Mouse (Mus musculus): ENCODE results near the gene Syt16.

Syt16 gene

DNA sequence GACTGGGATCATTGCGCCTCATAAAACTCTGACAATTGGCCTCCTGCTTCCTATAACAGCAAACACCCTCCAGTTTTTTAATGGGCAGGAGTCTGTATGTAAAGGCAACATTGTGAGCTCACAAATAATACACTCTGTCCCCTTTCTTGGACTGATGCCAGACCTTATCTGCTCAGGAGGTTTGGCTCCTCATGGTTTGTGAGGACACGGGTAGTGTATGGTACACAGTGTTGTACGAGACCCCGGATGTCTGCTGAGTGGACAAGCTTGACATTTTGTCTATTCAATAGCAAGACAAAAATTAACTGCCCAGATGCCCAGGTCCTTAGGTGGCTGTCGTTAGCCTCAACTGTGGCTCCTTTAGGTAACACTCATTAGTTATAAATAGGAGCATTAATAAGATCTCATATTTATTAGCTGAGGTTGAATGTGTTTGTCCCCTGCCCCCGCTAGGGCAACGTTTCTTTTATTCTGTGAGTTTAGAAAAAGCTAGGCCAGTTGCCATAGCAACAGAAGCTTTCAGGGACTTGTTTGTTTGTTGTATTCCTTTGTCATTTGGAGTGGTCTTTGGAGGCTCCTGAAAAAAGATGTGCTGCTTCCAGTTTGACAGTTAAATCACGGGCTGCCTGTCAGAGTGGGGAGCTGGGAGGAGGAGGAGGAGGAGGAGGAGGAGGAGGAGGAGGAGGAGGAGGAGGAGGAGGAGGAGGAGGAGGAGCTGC lies 101.3 kb downstream of the Syt16 start:
- DNase-seq (ENCODE audit: low spot score in 2 of 2), result no peak

- no peak for DNase-seq (ENCODE audit: low spot score in 2 of 2)
Measured at GRCm38 (mm10) chr12:74105811-74106513, 108.5 kb downstream of the Syt16 start.

DNA sequence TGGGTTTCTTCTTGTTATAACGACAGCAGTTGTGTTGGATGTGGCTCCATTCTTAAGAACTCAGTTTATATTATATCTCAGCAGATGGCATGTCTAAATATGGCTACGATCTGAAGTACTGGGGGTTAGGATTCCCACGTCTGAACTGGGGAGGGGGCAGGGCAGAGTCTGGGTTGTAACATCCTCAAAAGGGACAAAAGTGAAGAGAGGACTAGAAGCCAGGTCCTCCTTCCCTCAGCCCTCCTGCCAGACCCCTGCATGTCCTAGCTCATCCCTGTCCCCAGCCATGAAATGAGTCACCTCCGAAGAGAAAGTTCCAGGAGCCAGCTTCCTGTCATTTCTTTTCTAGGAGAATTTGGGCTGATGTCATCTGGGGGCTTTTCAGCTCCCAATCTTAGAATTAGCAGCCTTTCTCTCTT lies 111.2 kb downstream of the Syt16 start:
- peak; percentile 70 for DNase-seq (ENCODE audit: low spot score in 2 of 2)

DNA sequence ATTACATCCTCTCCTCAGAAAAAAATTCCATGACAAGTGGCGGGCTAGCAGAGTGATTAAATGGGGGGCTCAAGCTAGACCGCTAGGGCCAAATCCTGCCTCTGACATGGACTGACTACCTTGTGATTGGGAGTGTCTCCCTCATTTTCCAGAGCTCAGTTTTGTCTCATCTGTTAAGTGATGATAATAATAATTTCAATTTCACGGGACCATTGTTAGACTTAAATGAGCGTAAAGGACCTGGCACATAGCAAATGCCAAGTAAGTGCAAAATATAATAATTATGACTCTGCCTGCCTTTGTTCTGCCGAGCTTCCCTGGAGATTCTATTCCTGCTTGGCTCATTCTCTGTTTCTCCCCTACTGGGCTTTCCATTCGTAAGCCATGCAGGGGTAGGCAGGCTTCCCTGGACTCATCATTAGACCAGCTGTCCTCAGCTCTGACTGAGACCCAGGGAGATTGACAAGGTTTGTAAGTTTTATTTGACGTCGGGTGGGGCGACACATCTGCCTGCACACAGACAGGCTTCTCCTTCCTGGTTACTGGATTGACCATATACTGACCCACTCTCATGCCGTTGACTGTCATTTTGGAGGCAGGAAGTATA lies 112.1 kb downstream of the Syt16 start:
- DNase-seq (ENCODE audit: low spot score in 2 of 2), result no peak

DNA sequence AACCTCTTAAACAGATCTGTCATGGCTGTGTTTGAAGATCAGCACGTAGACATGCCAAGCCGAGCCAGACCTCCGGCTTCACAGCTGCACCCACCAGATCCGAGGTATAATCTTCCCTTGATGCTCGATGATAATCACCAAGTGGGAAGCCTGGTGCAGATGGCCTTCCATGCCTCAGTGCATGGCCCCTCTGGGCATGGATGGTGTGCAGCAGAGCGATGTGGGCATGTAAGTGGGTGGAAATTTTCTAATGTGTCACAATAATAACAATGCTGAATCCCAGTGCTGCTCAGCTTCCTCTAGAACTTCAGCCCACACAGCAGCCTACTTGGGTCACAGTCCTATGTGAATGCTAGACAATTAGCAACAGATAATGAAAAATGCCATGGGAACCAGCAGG lies 119.4 kb downstream of the Syt16 start:
- no peak for DNase-seq (ENCODE audit: low spot score in 2 of 2)

DNA sequence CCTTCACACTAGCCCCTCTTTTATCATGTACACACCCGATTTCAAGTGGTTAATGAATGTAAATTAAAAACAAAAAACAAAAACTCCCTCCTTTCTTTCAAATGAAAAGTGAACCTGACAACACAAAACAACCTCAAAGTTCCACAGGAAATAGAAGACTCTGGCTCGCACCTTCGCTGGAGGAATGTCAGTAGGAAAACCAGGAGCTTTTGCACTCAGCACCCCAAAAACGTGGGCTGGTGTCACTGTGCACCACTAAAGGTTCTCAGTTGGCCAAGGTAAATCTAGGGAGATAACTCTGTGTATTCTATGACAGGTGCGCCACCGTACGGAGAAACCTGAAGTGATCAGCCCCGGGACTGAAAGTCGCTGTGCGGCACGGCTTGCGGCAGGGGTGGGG lies 128.3 kb downstream of the Syt16 start:
- DNase-seq (ENCODE audit: low spot score in 2 of 2), result no peak

DNA sequence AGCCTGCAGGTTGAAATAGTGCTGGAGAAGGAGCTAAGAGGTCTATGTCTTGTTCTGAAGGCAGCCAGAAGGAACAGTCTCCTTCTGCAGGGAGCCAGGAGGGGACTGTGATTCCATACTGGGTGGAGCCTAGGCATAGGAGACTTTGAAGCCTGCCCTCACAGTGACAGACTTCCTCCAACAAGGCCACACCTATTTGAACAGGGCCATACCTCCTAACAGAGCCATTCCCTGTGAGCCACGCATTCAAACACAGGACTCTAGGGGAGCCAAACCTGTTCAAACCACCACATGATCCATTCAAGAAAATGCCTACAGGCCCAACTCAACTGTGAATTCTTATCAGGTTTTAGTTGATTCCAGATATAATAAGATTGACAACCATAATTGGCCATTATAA lies 130.8 kb downstream of the Syt16 start:
- no peak for DNase-seq (ENCODE audit: low spot score in 2 of 2)

- no peak for DNase-seq (ENCODE audit: low spot score in 2 of 2)
Measured at GRCm38 (mm10) chr12:74131790-74132189, 134.3 kb downstream of the Syt16 start.

- DNase-seq (ENCODE audit: low spot score in 2 of 2), result peak; percentile 41 to 42
Measured at GRCm38 (mm10) chr12:74142147-74142546, 144.7 kb downstream of the Syt16 start.

- DNase-seq (ENCODE audit: low spot score in 2 of 2), result no peak
Measured at GRCm38 (mm10) chr12:74144385-74144784, 146.9 kb downstream of the Syt16 start.

DNA sequence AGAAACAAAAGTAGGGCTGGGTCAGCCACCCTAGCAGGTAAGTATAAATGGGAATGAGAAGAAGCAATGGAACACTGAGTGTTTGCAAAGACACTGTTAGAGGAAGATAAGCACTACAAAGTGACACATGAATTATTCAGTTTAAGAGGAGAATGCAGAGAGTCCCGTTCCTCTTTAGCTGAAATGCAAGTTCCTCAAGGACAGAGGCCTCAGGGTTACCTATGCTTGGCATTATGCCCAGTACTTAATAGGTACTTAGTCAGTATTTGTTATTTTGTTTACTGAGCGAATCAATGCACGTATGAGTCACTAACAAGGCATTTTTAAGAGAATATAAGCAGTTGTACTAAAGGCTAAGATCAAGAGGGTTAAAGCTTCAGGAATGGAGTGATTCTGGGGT lies 163.3 kb downstream of the Syt16 start:
- DNase-seq (ENCODE audit: low spot score in 2 of 2), result no peak

DNA sequence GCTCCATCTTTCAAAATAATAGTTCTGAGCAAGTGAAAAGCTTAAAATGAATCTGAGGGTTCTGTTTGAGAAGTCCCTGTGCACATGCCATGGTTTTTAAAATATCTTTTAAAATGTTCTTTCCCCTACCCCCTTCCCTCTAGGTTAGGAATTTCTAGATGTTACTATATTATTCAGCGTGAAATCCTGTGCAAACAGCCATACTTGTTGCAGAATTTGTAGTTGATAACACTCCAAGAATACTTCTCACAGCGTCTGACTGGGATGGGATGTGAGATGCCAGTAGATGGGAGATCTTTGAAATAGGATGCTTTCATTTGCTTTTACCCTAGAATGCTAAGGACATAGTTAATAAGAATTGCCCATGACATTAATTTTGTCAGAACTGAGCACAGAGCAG lies 165.6 kb downstream of the Syt16 start:
- no peak for DNase-seq (ENCODE audit: low spot score in 2 of 2)

GRCm38 (mm10) chr12:74171257-74171656 lies 173.8 kb downstream of the Syt16 start:
- DNase-seq (ENCODE audit: low spot score in 2 of 2), result no peak

DNA sequence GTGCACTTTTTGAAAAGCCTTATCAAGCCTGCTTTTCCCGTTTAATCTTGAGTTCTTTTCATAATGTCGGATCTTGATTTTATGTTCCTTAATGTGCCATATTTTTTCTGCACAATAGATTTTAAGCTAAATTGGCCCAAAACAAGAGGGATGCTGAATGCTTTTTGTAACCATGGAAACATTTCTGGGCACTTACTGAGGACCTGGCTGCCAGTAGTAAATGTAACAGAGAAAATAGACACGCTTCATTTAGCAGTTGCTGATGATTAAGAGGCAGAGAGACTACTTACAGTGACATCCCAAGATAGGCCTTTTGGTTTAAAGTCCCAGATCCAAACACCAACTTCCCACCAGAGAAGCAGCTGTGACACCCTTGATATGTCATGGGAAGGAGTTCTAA lies 176.4 kb downstream of the Syt16 start:
- peak in 1 of 2 experiments; percentile 28 for DNase-seq (ENCODE audit: low spot score in 2 of 2)

DNA sequence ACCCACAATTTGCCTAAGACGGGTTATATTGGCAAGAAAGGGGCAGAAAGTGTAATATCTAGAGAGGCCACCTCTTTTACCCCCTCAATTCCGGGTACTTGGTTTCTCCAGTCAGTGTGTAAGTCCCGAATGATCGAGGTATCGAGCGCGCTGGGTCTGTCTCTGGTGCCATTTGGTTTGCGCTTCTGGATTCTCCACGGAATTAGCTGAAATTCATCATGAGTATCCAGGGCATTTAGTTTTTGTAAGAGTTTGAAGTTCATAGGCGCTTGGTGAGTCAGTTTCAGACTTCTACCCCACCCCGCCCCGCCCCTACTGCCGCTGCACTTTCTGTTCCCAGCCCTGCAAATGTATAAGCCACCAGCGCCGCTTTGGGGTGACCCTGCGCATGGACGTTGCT lies 187.1 kb downstream of the Syt16 start:
- no peak for DNase-seq (ENCODE audit: low spot score in 2 of 2)

DNA sequence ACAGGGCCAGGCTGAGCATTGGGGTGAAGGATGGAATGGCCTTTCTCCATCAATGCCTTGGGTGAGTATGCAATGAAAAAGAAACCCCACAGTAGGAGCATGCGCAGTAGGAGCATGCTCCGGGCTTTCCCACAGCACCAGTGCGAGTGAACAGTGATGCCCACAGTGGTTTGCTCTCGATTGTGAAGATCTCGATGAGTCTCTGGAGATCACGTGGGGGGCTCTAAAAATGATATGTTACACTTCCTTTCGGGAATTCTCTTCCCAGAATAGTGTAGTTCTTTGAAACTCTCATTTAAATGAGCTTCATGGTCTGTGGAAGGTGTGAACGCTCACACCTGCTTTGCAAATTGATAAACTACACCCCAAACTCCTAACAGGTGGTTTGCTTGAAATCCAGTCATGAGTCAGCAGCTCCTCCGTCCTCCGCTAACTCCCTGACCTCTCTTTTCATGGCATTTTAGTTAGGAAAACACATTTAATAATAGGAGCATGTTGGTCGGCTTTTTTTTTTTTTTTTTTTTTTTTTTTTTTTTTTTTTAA lies 190.9 kb downstream of the Syt16 start:
- peak; percentile 11 to 53 for DNase-seq (ENCODE audit: low spot score in 2 of 2)

DNA sequence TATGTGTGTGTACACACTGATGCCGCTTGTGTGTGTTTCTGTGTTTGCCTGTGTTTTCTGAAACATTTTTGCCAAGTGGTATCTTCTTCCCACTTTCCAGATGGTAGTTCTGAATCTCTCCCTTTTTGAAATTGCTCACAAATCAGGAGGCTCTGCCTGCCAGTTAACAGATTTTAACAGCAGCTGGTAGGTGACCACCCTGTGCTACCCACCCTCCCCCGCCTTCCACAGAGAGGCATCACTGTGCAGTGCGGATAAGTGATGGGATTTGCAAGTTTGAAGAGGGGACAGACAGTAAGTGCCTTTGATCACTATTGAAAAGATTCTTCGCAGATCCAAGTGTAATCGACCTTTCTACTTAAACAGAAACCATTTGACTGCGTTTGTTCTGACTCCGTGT lies 191.4 kb downstream of the Syt16 start:
- peak; percentile 24 to 52 for DNase-seq (ENCODE audit: low spot score in 2 of 2)

DNA sequence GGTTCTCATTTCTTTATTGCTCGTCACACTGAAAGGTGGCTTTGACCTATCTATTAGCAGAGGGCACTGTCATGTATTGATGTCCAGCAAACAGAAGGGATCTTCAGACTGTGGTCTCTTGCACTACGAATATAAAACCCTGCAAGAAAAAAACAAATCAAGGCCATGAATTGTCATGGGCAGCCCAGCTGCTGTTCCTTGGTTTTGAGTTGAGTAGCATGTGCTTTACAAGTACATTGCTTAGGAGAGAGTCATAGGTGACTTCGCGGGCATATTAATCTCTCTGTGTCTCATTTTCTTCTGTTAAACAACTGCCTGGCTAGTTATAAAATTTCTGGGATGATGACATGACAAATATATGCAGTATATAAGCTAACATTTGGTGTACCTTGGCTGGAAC lies 192.4 kb downstream of the Syt16 start:
- no peak for DNase-seq (ENCODE audit: low spot score in 2 of 2)

- DNase-seq (ENCODE audit: low spot score in 2 of 2), result no peak
Measured at GRCm38 (mm10) chr12:74190297-74190696, 192.8 kb downstream of the Syt16 start.

DNA sequence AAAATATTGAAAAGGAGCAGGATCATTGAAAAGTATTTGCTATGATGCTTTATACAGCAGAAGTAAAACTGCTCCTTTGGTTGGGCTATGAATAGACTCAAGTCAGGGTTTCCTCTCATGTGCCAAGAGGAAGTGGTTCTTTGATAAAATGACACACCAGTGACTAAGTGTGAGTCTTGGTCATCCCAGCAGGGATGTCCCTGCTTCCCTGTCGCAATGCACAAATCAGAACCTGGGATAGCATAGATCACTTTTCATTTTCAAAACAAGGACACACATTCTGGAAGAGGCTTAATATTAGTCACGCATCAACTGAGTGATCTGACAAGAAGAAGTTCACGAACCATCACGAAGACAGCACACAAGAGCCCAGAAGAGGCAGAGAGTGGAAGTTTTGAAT lies 195.1 kb downstream of the Syt16 start:
- DNase-seq (ENCODE audit: low spot score in 2 of 2), result no peak

DNA sequence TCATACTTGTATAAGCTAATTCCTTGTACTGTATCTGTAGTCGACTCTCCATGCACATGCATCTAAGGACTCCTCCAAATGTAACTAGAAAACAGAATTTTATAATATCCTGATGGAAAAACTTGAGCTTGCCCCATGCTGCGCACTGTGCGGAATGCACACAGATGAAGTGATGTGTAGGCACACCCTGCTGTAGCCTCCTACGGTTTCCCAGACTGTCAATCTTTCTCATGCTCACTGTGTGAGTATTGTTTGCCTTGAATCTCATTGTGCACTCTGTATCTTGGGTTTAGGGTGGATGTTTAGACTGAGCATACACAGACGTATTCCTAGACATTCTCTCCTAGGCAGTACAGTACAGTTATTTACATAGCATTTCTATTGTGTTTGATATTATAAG lies 203.9 kb downstream of the Syt16 start:
- DNase-seq (ENCODE audit: low spot score in 2 of 2), result no peak

DNA sequence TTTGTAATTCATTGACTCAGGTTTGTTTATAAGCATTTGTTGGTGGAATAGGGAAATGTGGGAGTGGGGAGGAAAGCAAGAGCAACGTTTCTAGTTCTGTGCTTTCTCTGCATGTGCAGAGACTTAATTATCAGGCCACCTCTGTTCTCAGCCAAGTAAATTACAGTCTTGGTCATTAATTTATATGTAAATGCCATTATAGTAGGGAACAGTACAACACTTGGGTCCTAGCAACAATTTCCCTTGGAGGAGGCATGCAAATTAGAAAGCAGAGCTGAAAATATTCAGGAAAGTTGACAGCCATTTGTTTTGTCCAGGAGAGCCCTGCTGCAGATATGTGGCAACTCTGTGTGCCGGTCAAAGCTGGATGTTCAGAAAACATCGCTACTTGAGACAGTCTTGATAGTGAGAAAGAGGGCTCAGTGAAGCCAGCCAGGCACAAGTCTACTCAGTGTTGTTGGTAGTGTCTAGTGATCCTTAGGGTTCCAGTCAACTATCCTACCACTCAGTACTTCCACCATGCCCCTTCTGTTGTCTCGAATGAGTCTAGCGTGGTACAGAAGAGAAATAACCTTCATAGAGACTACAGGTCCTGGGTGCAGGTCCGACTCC lies 205.1 kb downstream of the Syt16 start:
- DNase-seq (ENCODE audit: low spot score in 2 of 2), result no peak

All from frontal cortex, postnatal 36 days (tissue).